Mouse (Mus musculus): ENCODE measurements at regions not wholly inside any gene's neighbourhood (a gene's known extent, or its start where the extent isn't known, plus 50 kb on each side); places are given as distances from the start of the nearest gene placed in this dataset.

- TF ChIP-seq CTCF (IDR thresholded peaks at IDR 0.05; ENCODE audit: insufficient read depth, low read length) (no peak), POLR2A (IDR thresholded peaks at IDR 0.05; ENCODE audit: borderline replicate concordance, extremely low read depth, low read depth, low read length) (no peak)
These were observed 672.5 kb upstream of the Zeb2 start for GRCm38 (mm10) chr2:45789739-45790138.

Data from lung, adult 2 months (tissue).